Mouse (Mus musculus): ENCODE measurements around the gene Hipk2. TPM values are rescaled to one million over a fixed set of nuclear protein-coding genes. Genes with fewer than 3 reads are reported as not detected.

Hipk2 gene
- total RNA-seq, 2 experiments from 2014 or later: 54.6 to 55.5 TPM

GRCm38 (mm10) chr6:38870070-38870469, 5.9 kb downstream of the Hipk2 start:
- intact Hi-C loops (cut with DNase I): loop anchor here (5.0 kb wide), 1 partner anchor 133 kb away; no protein-coding TSS in a partner anchor
- DNase-seq: no peak

GRCm38 (mm10) chr6:38868974-38869373, 7.0 kb downstream of the Hipk2 start:
- intact Hi-C loops (cut with DNase I): no loop called here
- no peak for DNase-seq

- DNase-seq: no peak
- intact Hi-C loops (cut with DNase I): no loop called here
Observed at GRCm38 (mm10) chr6:38867291-38867690, 8.7 kb downstream of the Hipk2 start.

GRCm38 (mm10) chr6:38866761-38867160, 9.2 kb downstream of the Hipk2 start:
- DNase-seq: no peak
- intact Hi-C loops (cut with DNase I): no loop called here

GRCm38 (mm10) chr6:38866357-38866756, 9.6 kb downstream of the Hipk2 start:
- no peak for DNase-seq
- intact Hi-C loops (cut with DNase I): no loop called here

- intact Hi-C loops (cut with DNase I): no loop called here
Observed at GRCm38 (mm10) chr6:38865805-38866204, 10.2 kb downstream of the Hipk2 start.

GRCm38 (mm10) chr6:38863595-38863994, 12.4 kb downstream of the Hipk2 start:
- intact Hi-C loops (cut with DNase I): no loop called here

More at GRCm38 (mm10) chr6:38865805-38866204, 10.2 kb downstream of the Hipk2 start:
- DNase-seq: no peak

GRCm38 (mm10) chr6:38860301-38860700, 15.7 kb downstream of the Hipk2 start:
- intact Hi-C loops (cut with DNase I): no loop called here
- no peak for DNase-seq

More at GRCm38 (mm10) chr6:38863595-38863994, 12.4 kb downstream of the Hipk2 start:
- DNase-seq: no peak

GRCm38 (mm10) chr6:38859819-38860218, 16.1 kb downstream of the Hipk2 start:
- DNase-seq: no peak
- intact Hi-C loops (cut with DNase I): no loop called here

GRCm38 (mm10) chr6:38853561-38853992, 22.4 kb downstream of the Hipk2 start:
- DNase-seq: no peak
- intact Hi-C loops (cut with DNase I): no loop called here

- intact Hi-C loops (cut with DNase I): no loop called here
- no peak for DNase-seq
Observed at GRCm38 (mm10) chr6:38851740-38852139, 24.2 kb downstream of the Hipk2 start.

- no peak for DNase-seq
- intact Hi-C loops (cut with DNase I): no loop called here
Observed at GRCm38 (mm10) chr6:38850715-38851259, 25.2 kb downstream of the Hipk2 start.

- intact Hi-C loops (cut with DNase I): no loop called here
- no peak for DNase-seq
Observed at GRCm38 (mm10) chr6:38847958-38848910, 27.7 kb downstream of the Hipk2 start.

- intact Hi-C loops (cut with DNase I): no loop called here
- DNase-seq: no peak
Observed at GRCm38 (mm10) chr6:38847447-38847846, 28.5 kb downstream of the Hipk2 start.

- no peak for DNase-seq
- intact Hi-C loops (cut with DNase I): no loop called here
Observed at GRCm38 (mm10) chr6:38846330-38847195, 29.4 kb downstream of the Hipk2 start.

GRCm38 (mm10) chr6:38845876-38846275, 30.1 kb downstream of the Hipk2 start:
- intact Hi-C loops (cut with DNase I): no loop called here
- DNase-seq: peak; percentile 48

- intact Hi-C loops (cut with DNase I): no loop called here
- no peak for DNase-seq
Observed at GRCm38 (mm10) chr6:38845117-38845516, 30.8 kb downstream of the Hipk2 start.

- intact Hi-C loops (cut with DNase I): no loop called here
- no peak for DNase-seq
Observed at GRCm38 (mm10) chr6:38841551-38841950, 34.4 kb downstream of the Hipk2 start.

GRCm38 (mm10) chr6:38840780-38841179, 35.2 kb downstream of the Hipk2 start:
- intact Hi-C loops (cut with DNase I): no loop called here
- DNase-seq: no peak

GRCm38 (mm10) chr6:38840380-38840779, 35.6 kb downstream of the Hipk2 start:
- peak; percentile 84 for DNase-seq

GRCm38 (mm10) chr6:38839891-38840290, 36.1 kb downstream of the Hipk2 start:
- no peak for DNase-seq
- intact Hi-C loops (cut with DNase I): no loop called here

More at GRCm38 (mm10) chr6:38840380-38840779, 35.6 kb downstream of the Hipk2 start:
- intact Hi-C loops (cut with DNase I): no loop called here
